Mouse (Mus musculus) hindbrain, postnatal 0 days (tissue): ENCODE measurements around the gene Rac1. TPM values are rescaled to one million over a fixed set of nuclear protein-coding genes. Genes with fewer than 3 reads are reported as not detected.
"Not testable (repeated sequence)": the region's sequence is repeated elsewhere in the genome, so short reads cannot be mapped to it uniquely, and the experiment has no call there.

ENCODE experiments used
- ATAC-seq: fragments of 200-750 bp; cut with Nextera tagmentation; 2 replicates; pipeline ENCODE4 v1.8.0; 2017; ENCODE audit warnings: mild to moderate bottlenecking, moderate TSS enrichment, moderate library complexity
- DNase-seq: peaks from one replicate; pipeline ENCODE4 v3.0.0-alpha.2; 2015; ENCODE audit warnings: low spot score
- H3K27ac ChIP-seq: fragments of 300-500 bp; sonication (generic); 2 replicates; pipeline ENCODE4 v1.5.1; 2014; ENCODE audit warnings: mild to moderate bottlenecking
- H3K27me3 ChIP-seq: fragments of 300-500 bp; sonication (generic); 2 replicates; pipeline ENCODE4 v1.6.1; 2014; ENCODE audit warnings: low read length, mixed read lengths; ENCODE audit not compliant: insufficient read depth
- H3K36me3 ChIP-seq: fragments of 300-500 bp; sonication (generic); 2 replicates; pipeline ENCODE4 v1.6.1; 2014; ENCODE audit warnings: low read length, mixed read lengths; ENCODE audit not compliant: insufficient read depth
- H3K4me1 ChIP-seq: fragments of 300-500 bp; sonication (generic); 2 replicates; pipeline ENCODE4 v1.6.1; 2014; ENCODE audit warnings: antibody characterized with exemption, low read length, mixed read lengths; ENCODE audit not compliant: insufficient read depth
- H3K4me2 ChIP-seq: fragments of 300-500 bp; sonication (generic); 2 replicates; pipeline ENCODE4 v1.6.1; 2014; ENCODE audit warnings: low read depth, mild to moderate bottlenecking, low read length, moderate library complexity, mixed read lengths
- H3K4me3 ChIP-seq: fragments of 300-500 bp; sonication (generic); 2 replicates; pipeline ENCODE4 v1.5.1; 2014; ENCODE audit warnings: low read length
- H3K9ac ChIP-seq: fragments of 300-500 bp; sonication (generic); replicated peaks from 2 replicates; pipeline ENCODE4 v1.6.1; 2014; ENCODE audit warnings: mild to moderate bottlenecking, low read length, moderate library complexity, mixed read lengths
- H3K9me3 ChIP-seq: fragments of 300-500 bp; sonication (generic); 2 replicates; pipeline ENCODE4 v1.6.1; 2016; ENCODE audit warnings: low read length, mixed read lengths
- CTCF ChIP-seq: IDR thresholded peaks from 2 replicates; pipeline ENCODE4 v1.5.1; 2016; ENCODE audit warnings: antibody characterized with exemption, control low read depth, low read depth
- WGBS: fragments of 180-500 bp; shearing (Covaris S2); extraction: QIAGEN DNeasy Blood & Tissue Kit; methylation state at CpG from one replicate; pipeline ENCODE4 v1.1.7; 2014; 5-methylcytosine and 5-hydroxymethylcytosine counted together
- polyA plus RNA-seq: library from polyadenylated mRNA; unstranded; fragments of >200 nt; fragmentation: Nextera tagmentation; extraction: Ambion mirVana; gene quantifications from 2 replicates; pipeline ENCODE4 v1.2.1, GENCODE M21; 2015
- total RNA-seq: library from RNA; depleted of rRNA; stranded (reverse); fragments of >200 nt; gene quantifications from 2 replicates; pipeline ENCODE4 v1.2.3, GENCODE M21; 2014

Rac1 gene
- total and polyA plus RNA-seq, 2 experiments from 2014 or later = 148 to 436 TPM

- 74% methylated on average over 14 of the region's 14 CpGs for WGBS
- TF ChIP-seq CTCF = no peak
- Histone ChIP-seq H3K4me1 (no peaks in the 10 kb centered on the region), H3K36me3 (0 out of 2 replicates have a peak, but pooled peaks cover 4% of the 10 kb centered on the region), H3K9ac (no peak overlapping the region), H3K4me3 (no peak overlapping the region), H3K9me3 (no peaks in the 10 kb centered on the region), H3K27ac (no peak overlapping the region), H3K4me2 (no peak overlapping the region), H3K27me3 (no peaks in the 10 kb centered on the region)
- ATAC-seq (0 out of 2 replicates have a peak, but pooled peaks have one; percentile 43), DNase-seq (no peak)
Observed at GRCm38 (mm10) chr5:143561544-143562185, 33.8 kb upstream of the Rac1 start.

- Histone ChIP-seq H3K9ac (no peak overlapping the region), H3K27ac (no peak overlapping the region), H3K27me3 (no peaks in the 10 kb centered on the region), H3K9me3 (no peaks in the 10 kb centered on the region), H3K4me1 (no peaks in the 10 kb centered on the region), H3K4me2 (no peak overlapping the region), H3K36me3 (0 out of 2 replicates have a peak, but pooled peaks cover 4% of the 10 kb centered on the region), H3K4me3 (no peak overlapping the region)
- no peak for TF ChIP-seq CTCF
- no peak for ATAC-seq
- no peak for DNase-seq
- 98% methylated on average over 4 of the region's 4 CpGs for WGBS
Observed at GRCm38 (mm10) chr5:143561009-143561408, 33.2 kb upstream of the Rac1 start.

- DNase-seq (no peak), ATAC-seq (no peak)
- 84% methylated on average over 3 of the region's 3 CpGs for WGBS
- H3K4me3 ChIP-seq = no peak overlapping the region
- no peak overlapping the region for H3K4me2 ChIP-seq
- H3K27ac ChIP-seq = no peak overlapping the region
- H3K9ac ChIP-seq = no peak overlapping the region
- no peaks in the 10 kb centered on the region for H3K4me1 ChIP-seq
- no peaks in the 10 kb centered on the region for H3K27me3 ChIP-seq
- TF ChIP-seq CTCF = no peak
- H3K9me3 ChIP-seq = no peaks in the 10 kb centered on the region
- H3K36me3 ChIP-seq = 0 out of 2 replicates have a peak, but pooled peaks cover 5% of the 10 kb centered on the region
Observed at GRCm38 (mm10) chr5:143558731-143559130, 30.9 kb upstream of the Rac1 start.

GRCm38 (mm10) chr5:143555233-143555632, 27.4 kb upstream of the Rac1 start:
- H3K9ac ChIP-seq = no peak overlapping the region
- H3K27ac ChIP-seq = no peak overlapping the region
- H3K9me3 ChIP-seq = no peaks in the 10 kb centered on the region
- H3K4me3 ChIP-seq = no peak overlapping the region
- ATAC-seq (no peak), DNase-seq (no peak)
- no peak for TF ChIP-seq CTCF
- 74% methylated on average over 6 of the region's 6 CpGs for WGBS
- peaks cover 9% of the 10 kb centered on the region for H3K4me1 ChIP-seq
- H3K4me2 ChIP-seq = no peak overlapping the region
- H3K27me3 ChIP-seq = no peaks in the 10 kb centered on the region
- H3K36me3 ChIP-seq = 0 out of 2 replicates have a peak, but pooled peaks cover 4% of the 10 kb centered on the region

- Histone ChIP-seq H3K36me3 (0 out of 2 replicates have a peak, but pooled peaks cover 4% of the 10 kb centered on the region), H3K27ac (no peak overlapping the region), H3K27me3 (no peaks in the 10 kb centered on the region), H3K4me3 (no peak overlapping the region), H3K4me2 (no peak overlapping the region), H3K4me1 (peaks cover 14% of the 10 kb centered on the region), H3K9ac (no peak overlapping the region), H3K9me3 (no peaks in the 10 kb centered on the region)
- ATAC-seq (no peak), DNase-seq (no peak)
- WGBS = 67% methylated on average over 6 of the region's 6 CpGs
- TF ChIP-seq CTCF = no peak
Observed at GRCm38 (mm10) chr5:143552911-143553310, 25.1 kb upstream of the Rac1 start.

GRCm38 (mm10) chr5:143548922-143549321, 21.1 kb upstream of the Rac1 start:
- not testable (repeated sequence) for H3K36me3 ChIP-seq, H3K27me3 ChIP-seq, H3K9me3 ChIP-seq
- WGBS = under 1% methylated on average over 23 of the region's 28 CpGs
- Histone ChIP-seq H3K27ac (peak overlapping the region; percentile 74), H3K4me3 (peak overlapping the region; percentile 60), H3K4me1 (peaks cover 14% of the 10 kb centered on the region), H3K9ac (peak overlapping the region; percentile 69), H3K4me2 (peak overlapping the region; percentile 83)
- ATAC-seq = peak; percentile 25; the same call in 1 of the 2 replicates
- DNase-seq = peak; percentile 30

- ATAC-seq = peak; percentile 97
- H3K27me3 ChIP-seq = no peaks in the 10 kb centered on the region
- peak; percentile 98 for DNase-seq
- peak overlapping the region; percentile 83 for H3K4me2 ChIP-seq
- H3K36me3 ChIP-seq = no peaks in the 10 kb centered on the region
- peak overlapping the region; percentile 74 for H3K27ac ChIP-seq
- peak overlapping the region; percentile 69 for H3K9ac ChIP-seq
- under 1% methylated on average over 36 of the region's 37 CpGs for WGBS
- peaks cover 14% of the 10 kb centered on the region for H3K4me1 ChIP-seq
- no peaks in the 10 kb centered on the region for H3K9me3 ChIP-seq
- H3K4me3 ChIP-seq = peak overlapping the region; percentile 60
- TF ChIP-seq CTCF = peak; percentile 84
Observed at GRCm38 (mm10) chr5:143548401-143548846, 20.6 kb upstream of the Rac1 start.
